Comparison of ENCODE assay signal across 13 mouse cellular contexts in the genomic region with DNA sequence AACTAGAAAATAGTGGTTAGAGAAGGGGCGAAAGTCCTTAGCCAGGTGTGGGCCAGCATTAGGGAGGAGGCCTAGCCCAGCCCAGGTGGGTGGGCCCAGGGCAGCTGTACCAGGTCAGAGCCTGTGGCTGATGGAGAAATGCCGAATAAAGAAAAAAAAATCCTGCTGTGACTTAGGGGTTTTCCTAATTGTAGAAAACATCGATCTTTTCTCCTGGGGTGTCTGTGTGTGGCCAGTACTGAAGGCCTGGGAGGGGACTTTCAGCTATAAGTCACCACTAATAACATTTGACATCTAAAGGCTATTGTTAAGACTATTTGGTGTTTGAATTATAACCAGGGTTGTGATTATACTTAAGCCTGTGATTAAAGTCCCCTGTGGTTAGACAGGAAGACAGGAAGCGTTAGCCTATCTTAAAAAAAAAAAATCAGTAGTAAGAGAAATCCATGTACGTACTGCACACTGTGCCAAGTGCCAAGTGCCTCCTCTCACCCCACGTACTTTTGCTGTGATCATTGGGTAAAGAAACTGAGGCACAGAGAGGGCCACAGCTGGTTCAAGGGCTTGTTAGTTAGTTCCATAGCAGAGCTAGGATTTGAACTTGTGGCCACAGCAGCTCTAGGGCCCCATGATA. TPM values are rescaled to one million over a fixed set of nuclear protein-coding genes. Genes with fewer than 3 reads are reported as not detected.
DNase-seq lines count a peak whose midpoint lies in the region; ATAC-seq and TF ChIP-seq lines count a peak whose summit lies in the region.
"Had no signal": no experiment of that assay in that cellular context is flagged by ENCODE, and none has a peak within 500 bp of the region (broad histone marks: within the 10 kb centered on the region; RNA-seq: fewer than 3 reads in every experiment).

No protein-coding gene starts in this region.

- no peak for DNase-seq in heart, adult 8-10 months (ENCODE audit: low spot score)
- DNase-seq in A20 (ENCODE audit: low read depth, low spot score), result peak; percentile 63
- no peak for DNase-seq in left cerebral cortex, postnatal 10 days (ENCODE audit: extremely low spot score in 1 of 2, low spot score in 2 of 2)
- DNase-seq in cerebellum, adult 9-11 months, result no peak
- DNase-seq: cerebellum, adult 11 months; layer of hippocampus, postnatal 36 days had no signal

- ATAC-seq in heart, embryonic 15.5 days (replicated peaks; ENCODE audit: insufficient number of reproducible peaks, insufficient read depth, low FRiP score, low read depth), result no peak
- no peak for ATAC-seq in liver, embryonic 15.5 days (ENCODE audit: insufficient read depth)
- ATAC-seq in megakaryocyte-erythroid progenitor cell, adult 5-6 weeks (replicated peaks; ENCODE audit: low FRiP score, low TSS enrichment, poor library complexity, severe bottlenecking), result no peak
- ATAC-seq: lung, postnatal 0 days had no signal

- no peak overlapping the region for H3K4me2 ChIP-seq in heart, embryonic 15.5 days
- peak overlapping the region; percentile 98 for H3K4me2 ChIP-seq in liver, embryonic 15.5 days
- H3K4me2 ChIP-seq: embryonic facial prominence, embryonic 12.5 days had no signal

- no peak overlapping the region for H3K4me3 ChIP-seq in heart, embryonic 15.5 days
- H3K4me3 ChIP-seq in bone marrow, adult 2 months (replicated peaks; ENCODE audit: control insufficient read depth, low read depth, low read length), result no peak overlapping the region
- H3K4me3 ChIP-seq in liver, embryonic 15.5 days (replicated peaks), result no peak overlapping the region
- H3K4me3 ChIP-seq: embryonic facial prominence, embryonic 12.5 days; myocyte had no signal

- TF ChIP-seq CTCF in bone marrow, adult 2 months (IDR thresholded peaks at IDR 0.05; ENCODE audit: control insufficient read depth, insufficient read depth, low read length), result no peak

- no peaks in the 10 kb centered on the region for H3K36me3 ChIP-seq in heart, embryonic 15.5 days
- 0 out of 2 replicates have a peak, but pooled peaks cover 5% of the 10 kb centered on the region for H3K36me3 ChIP-seq in liver, embryonic 15.5 days (replicated peaks)
- H3K36me3 ChIP-seq: embryonic facial prominence, embryonic 12.5 days had no signal

- intact Hi-C loops in left cerebral cortex, postnatal 10 days (cut with DNase I), result no loop called here

- H3K9ac ChIP-seq in heart, embryonic 15.5 days, result peak overlapping the region; percentile 27; the same call in 1 of the 2 replicates
- H3K9ac ChIP-seq in liver, embryonic 15.5 days, result 0 out of 2 replicates have a peak overlapping the region, but pooled peaks have one; percentile 7
- H3K9ac ChIP-seq: embryonic facial prominence, embryonic 12.5 days had no signal

- 68% methylated on average over 6 of the region's 6 CpGs for WGBS in heart, embryonic 15.5 days
- 38% methylated on average over 6 of the region's 6 CpGs for WGBS in bone marrow, adult 2 months
- WGBS in liver, embryonic 15.5 days (ENCODE audit: insufficient replicate concordance), result 51% methylated on average over 6 of the region's 6 CpGs

- no peaks in the 10 kb centered on the region for H3K27me3 ChIP-seq in heart, embryonic 15.5 days
- H3K27me3 ChIP-seq in liver, embryonic 15.5 days, result no peaks in the 10 kb centered on the region
- H3K27me3 ChIP-seq: embryonic facial prominence, embryonic 12.5 days had no signal

- TF ChIP-seq POLR2A in bone marrow, adult 2 months (IDR thresholded peaks at IDR 0.05; ENCODE audit: borderline replicate concordance, control insufficient read depth, low read depth, low read length), result no peak

- no peaks in the 10 kb centered on the region for H3K9me3 ChIP-seq in heart, embryonic 15.5 days (replicated peaks)
- H3K9me3 ChIP-seq in liver, embryonic 15.5 days (replicated peaks), result no peaks in the 10 kb centered on the region
- H3K9me3 ChIP-seq: embryonic facial prominence, embryonic 12.5 days had no signal

- peaks cover 78% of the 10 kb centered on the region for H3K4me1 ChIP-seq in heart, embryonic 15.5 days (replicated peaks)
- H3K4me1 ChIP-seq in bone marrow, adult 2 months (ENCODE audit: control insufficient read depth, insufficient read depth, low read length), result peaks cover 22% of the 10 kb centered on the region
- peaks cover 95% of the 10 kb centered on the region for H3K4me1 ChIP-seq in liver, embryonic 15.5 days (replicated peaks)

- H3K27ac ChIP-seq in heart, embryonic 15.5 days, result no peak overlapping the region
- H3K27ac ChIP-seq in bone marrow, adult 2 months (ENCODE audit: control insufficient read depth, insufficient read depth, low read depth, low read length, poor library complexity), result peak overlapping the region; percentile 35; the same call in 1 of the 2 replicates
- H3K27ac ChIP-seq in liver, embryonic 15.5 days (replicated peaks), result peak overlapping the region; percentile 85
- H3K27ac ChIP-seq: embryonic facial prominence, embryonic 12.5 days had no signal

RNA-seq across cellular contexts. Expression of gene Gramd4, which starts 4.5 kb away (rescaled TPM):
- 16.9 and 19.5 TPM in 2 replicates for polyA plus RNA-seq in heart, embryonic 15.5 days (2015; fragmentation: Nextera tagmentation; extraction: Ambion mirVana)
- 10 to 100 TPM; 26.1 to 31.8 (median 27.3) TPM for total RNA-seq in heart, adult 8-10 months (2022)
- polyA plus RNA-seq in bone marrow, adult 2 months (2011; ENCODE audit: insufficient read depth, insufficient read length, low replicate concordance, missing spikeins), result 14.1 and 20.7 TPM in 2 replicates
- 6.3 and 7.8 TPM in 2 replicates for polyA plus RNA-seq in liver, embryonic 15.5 days (2015; fragmentation: Nextera tagmentation; extraction: Ambion mirVana)
- 24.9 and 41.8 TPM in 2 replicates for total RNA-seq in megakaryocyte-erythroid progenitor cell, adult 5-6 weeks (2014; fragmentation: Nextera tagmentation)
- total RNA-seq in megakaryocyte-erythroid progenitor cell, adult 5-6 weeks (2017), result 35.8 and 52.4 TPM in 2 replicates
- total RNA-seq in left cerebral cortex, postnatal 10 days (2021), result 10 to 100 TPM; 38.3 to 41.4 TPM

RNA-seq across cellular contexts. Expression of gene Celsr1, which starts 28.4 kb away (rescaled TPM):
- polyA plus RNA-seq in heart, embryonic 15.5 days (2015; fragmentation: Nextera tagmentation; extraction: Ambion mirVana), result 1.1 and 2.1 TPM in 2 replicates
- 1 to 10 TPM; 3.2 to 7.3 (median 4.5) TPM for total RNA-seq in heart, adult 8-10 months (2022)
- polyA plus RNA-seq in bone marrow, adult 2 months (2011; ENCODE audit: insufficient read depth, insufficient read length, low replicate concordance, missing spikeins), result 1.3 and 4.2 TPM in 2 replicates
- polyA plus RNA-seq in liver, embryonic 15.5 days (2015; fragmentation: Nextera tagmentation; extraction: Ambion mirVana), result 0.01 and 0.08 TPM in 2 replicates
- total RNA-seq in megakaryocyte-erythroid progenitor cell, adult 5-6 weeks (2014; fragmentation: Nextera tagmentation), result 3.8 and 7.5 TPM in 2 replicates
- total RNA-seq in megakaryocyte-erythroid progenitor cell, adult 5-6 weeks (2017), result 1.3 and 9.0 TPM in 2 replicates
- total RNA-seq in left cerebral cortex, postnatal 10 days (2021), result 1 to 10 TPM; 2.4 to 3.4 TPM
